Mouse (Mus musculus): ENCODE data around the gene Rspo1. TPM values are rescaled to one million over a fixed set of nuclear protein-coding genes. Genes with fewer than 3 reads are reported as not detected.

Gene Rspo1
- total RNA-seq, 2 experiments from 2014 or later, result 4.6 to 7.8 TPM

- DNase-seq (ENCODE audit: low spot score in 2 of 2), result no peak
Measured at GRCm38 (mm10) chr4:125020780-125021538, 34.7 kb downstream of the Rspo1 start.

GRCm38 (mm10) chr4:125029891-125030614 is 43.8 kb downstream of the Rspo1 start:
- peak; percentile 92 to 93 for DNase-seq (ENCODE audit: low spot score in 2 of 2)

DNA sequence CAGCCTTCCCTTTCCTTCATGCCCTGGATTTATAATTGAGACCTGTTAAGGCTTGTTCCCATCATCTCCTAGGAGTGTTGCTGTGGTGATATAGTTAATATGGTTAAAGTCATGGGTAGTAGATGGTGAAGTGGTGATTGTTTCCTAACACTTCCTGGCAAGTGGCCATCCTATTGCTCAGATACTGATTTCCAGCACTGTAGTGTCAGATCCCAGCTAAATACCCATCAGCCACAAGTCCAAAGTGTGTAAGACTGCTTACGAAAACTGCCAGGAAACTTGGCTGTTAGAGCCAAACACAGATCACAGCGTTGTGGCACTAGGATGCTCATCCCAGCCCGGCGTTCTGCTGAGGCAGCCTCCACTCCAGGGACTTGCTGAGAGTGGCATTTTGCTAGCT is 48.1 kb downstream of the Rspo1 start:
- DNase-seq (ENCODE audit: low spot score in 2 of 2), result no peak

GRCm38 (mm10) chr4:125044454-125044853 is 58.2 kb downstream of the Rspo1 start:
- no peak for DNase-seq (ENCODE audit: low spot score in 2 of 2)

- DNase-seq (ENCODE audit: low spot score in 2 of 2), result no peak
Measured at GRCm38 (mm10) chr4:125055385-125055784, 69.2 kb downstream of the Rspo1 start.

- no peak for DNase-seq (ENCODE audit: low spot score in 2 of 2)
Measured at GRCm38 (mm10) chr4:125056476-125056875, 70.2 kb downstream of the Rspo1 start.

DNA sequence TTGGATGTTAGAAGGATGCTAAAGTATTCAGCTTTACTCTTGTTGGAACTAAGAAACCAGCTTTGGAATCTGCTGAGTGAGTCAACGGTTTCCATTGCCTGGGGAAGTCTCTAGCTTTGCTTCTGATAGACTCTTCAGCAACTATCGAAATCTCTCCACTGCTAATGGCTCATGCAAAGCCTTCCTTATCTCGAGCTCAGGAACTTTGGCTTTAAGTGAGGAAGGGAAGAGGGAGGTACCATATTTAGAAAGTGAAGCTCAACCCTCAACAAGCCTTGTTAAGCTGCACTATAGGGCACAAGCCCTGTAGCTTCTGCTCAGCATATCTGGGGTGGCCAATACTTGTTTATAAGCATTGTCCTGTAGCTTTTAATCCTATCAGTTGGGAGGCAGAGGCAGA is 71.0 kb downstream of the Rspo1 start:
- DNase-seq (ENCODE audit: low spot score in 2 of 2), result no peak

DNA sequence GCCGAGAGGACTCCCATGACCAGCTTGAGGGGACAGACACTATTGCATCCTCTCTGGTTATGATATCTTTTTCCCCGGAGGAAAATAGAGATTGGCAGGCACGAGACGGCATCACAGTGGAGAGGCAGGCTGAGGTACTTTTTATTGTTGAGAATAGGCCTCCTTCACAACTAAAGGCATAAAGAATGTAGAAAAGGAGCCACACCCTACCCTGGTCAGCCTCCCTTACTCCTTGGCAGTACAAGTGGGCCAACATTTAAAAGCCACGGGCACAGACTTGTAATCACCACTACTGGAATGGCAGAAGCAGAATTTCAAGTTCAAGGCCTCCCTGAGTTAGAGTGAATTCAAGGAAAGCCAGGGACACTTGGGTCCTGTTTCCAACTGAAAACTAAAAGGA is 71.8 kb downstream of the Rspo1 start:
- no peak for DNase-seq (ENCODE audit: low spot score in 2 of 2)

Other genes with a start within 250 kb of the Rspo1 start
- gene Inpp5b, start 244.6 kb upstream of the Rspo1 start, total RNA-seq (2021), result 10 to 100 TPM; 16.9 to 18.8 TPM
- gene Mtf1, start 184.3 kb upstream of the Rspo1 start, total RNA-seq (2021), result 10 to 100 TPM; 27.0 TPM
- 10 to 100 TPM; 36.8 to 44.2 TPM for gene Yrdc, start 135.8 kb upstream of the Rspo1 start, total RNA-seq (2021)
- 10 to 100 TPM; 44.6 TPM for gene 1110065P20Rik, start 135.2 kb upstream of the Rspo1 start, total RNA-seq (2021)
- 1 to 10 TPM; 4.0 to 5.0 TPM for gene Maneal, start 124.3 kb upstream of the Rspo1 start, total RNA-seq (2021)
- 1 to 10 TPM; 1.9 to 2.4 TPM for gene Epha10, start 105.5 kb upstream of the Rspo1 start, total RNA-seq (2021)
- 10 to 100 TPM; 12.7 to 14.0 TPM for gene 9930104L06Rik, start 49.4 kb upstream of the Rspo1 start, total RNA-seq (2021)
- 1 to 10 TPM; 2.3 to 2.5 TPM for gene Cdca8, start 47.1 kb upstream of the Rspo1 start, total RNA-seq (2021)
- 10 to 100 TPM; 57.3 to 61.3 TPM for gene Gnl2, start 30.2 kb downstream of the Rspo1 start, total RNA-seq (2021)
- gene Dnali1, start 79.3 kb downstream of the Rspo1 start, total RNA-seq (2021), result not detected
- 10 to 100 TPM; 16.9 to 20.7 TPM for gene Snip1, start 80.2 kb downstream of the Rspo1 start, total RNA-seq (2021)
- 10 to 100 TPM; 24.0 to 29.2 TPM for gene Meaf6, start 98.7 kb downstream of the Rspo1 start, total RNA-seq (2021)
- gene Zc3h12a, start 141.4 kb downstream of the Rspo1 start, total RNA-seq (2021), result 1 to 10 TPM; 4.1 to 6.5 TPM